In genomic region chr17:31747563-31747962, GRCm38 (mm10) we compare ENCODE assay signal across 8 mouse cellular contexts.
DNase-seq lines count a peak whose midpoint lies in the region; ATAC-seq and TF ChIP-seq lines count a peak whose summit lies in the region.
"Had no signal": no experiment of that assay in that cellular context is flagged by ENCODE, and none has a peak within 500 bp of the region (broad histone marks: within the 10 kb centered on the region; RNA-seq: fewer than 3 reads in every experiment).

No protein-coding gene starts in this region.

- no peak overlapping the region for H3K4me2 ChIP-seq in lung, embryonic 16.5 days (ENCODE audit: low read depth, low read length)
- no peak overlapping the region for H3K4me2 ChIP-seq in limb, embryonic 15.5 days
- no peak overlapping the region for H3K4me2 ChIP-seq in stomach, postnatal 0 days (replicated peaks; ENCODE audit: low read depth)

- H3K27ac ChIP-seq in lung, embryonic 16.5 days (ENCODE audit: low read length): peak overlapping the region; percentile 95
- peak overlapping the region; percentile 84 for H3K27ac ChIP-seq in limb, embryonic 15.5 days
- peak overlapping the region; percentile 81 for H3K27ac ChIP-seq in stomach, postnatal 0 days (replicated peaks)
- H3K27ac ChIP-seq: macrophage had no signal

- no peak for TF ChIP-seq EP300 in stomach, postnatal 0 days (optimal IDR thresholded peaks at IDR 0.05)

- WGBS in lung, embryonic 16.5 days: 78% methylated on average over 2 of the region's 2 CpGs
- 68% methylated on average over 2 of the region's 2 CpGs for WGBS in limb, embryonic 15.5 days
- WGBS in stomach, postnatal 0 days: 78% methylated on average over 2 of the region's 2 CpGs

- peaks cover 29% of the 10 kb centered on the region for H3K4me1 ChIP-seq in lung, embryonic 16.5 days (replicated peaks; ENCODE audit: control insufficient read depth, insufficient read depth, low read length)
- H3K4me1 ChIP-seq in limb, embryonic 15.5 days: peaks cover 25% of the 10 kb centered on the region
- peaks cover 7% of the 10 kb centered on the region for H3K4me1 ChIP-seq in stomach, postnatal 0 days (replicated peaks; ENCODE audit: control insufficient read depth, insufficient read depth)

- H3K9ac ChIP-seq in lung, embryonic 16.5 days (ENCODE audit: low read length): no peak overlapping the region
- H3K9ac ChIP-seq in limb, embryonic 15.5 days: no peak overlapping the region
- no peak overlapping the region for H3K9ac ChIP-seq in stomach, postnatal 0 days (ENCODE audit: low read length)

- H3K4me3 ChIP-seq in lung, embryonic 16.5 days (ENCODE audit: low read length): no peak overlapping the region
- no peak overlapping the region for H3K4me3 ChIP-seq in limb, embryonic 15.5 days
- no peak overlapping the region for H3K4me3 ChIP-seq in stomach, postnatal 0 days (ENCODE audit: low read depth, low read length)

- TF ChIP-seq CTCF in stomach, postnatal 0 days (IDR thresholded peaks at IDR 0.05; ENCODE audit: low read depth): no peak

- DNase-seq in lung, postnatal 14 days: no peak
- DNase-seq in kidney, adult 11 months: peak; percentile 89
- peak; percentile 62 for DNase-seq in stomach, postnatal 0 days (ENCODE audit: low spot score)
- no peak for DNase-seq in right cerebral cortex, postnatal 10 days (ENCODE audit: low spot score in 2 of 2)
- no peak for DNase-seq in adrenal gland, postnatal 4 days (ENCODE audit: low spot score in 2 of 2)

- H3K9me3 ChIP-seq in lung, embryonic 16.5 days (ENCODE audit: control insufficient read depth, low read length): no peaks in the 10 kb centered on the region
- no peaks in the 10 kb centered on the region for H3K9me3 ChIP-seq in limb, embryonic 15.5 days
- no peaks in the 10 kb centered on the region for H3K9me3 ChIP-seq in stomach, postnatal 0 days (ENCODE audit: control insufficient read depth, low read length)

- peak; percentile 24; the same call in 1 of the 2 replicates for ATAC-seq in lung, embryonic 16.5 days (ENCODE audit: low read depth)
- no peak for ATAC-seq in limb, embryonic 15.5 days (ENCODE audit: insufficient number of reproducible peaks, low FRiP score, low TSS enrichment, low read depth)
- ATAC-seq in stomach, postnatal 0 days (ENCODE audit: low FRiP score, low TSS enrichment): peak; percentile 53

- H3K27me3 ChIP-seq in lung, embryonic 16.5 days (ENCODE audit: control insufficient read depth, insufficient read depth, low read depth, low read length): no peaks in the 10 kb centered on the region
- no peaks in the 10 kb centered on the region for H3K27me3 ChIP-seq in limb, embryonic 15.5 days
- H3K27me3 ChIP-seq in stomach, postnatal 0 days (ENCODE audit: control insufficient read depth, insufficient read depth, low read length): no peaks in the 10 kb centered on the region

- no peaks in the 10 kb centered on the region for H3K36me3 ChIP-seq in lung, embryonic 16.5 days (ENCODE audit: control insufficient read depth, insufficient read depth, low read length)
- no peaks in the 10 kb centered on the region for H3K36me3 ChIP-seq in limb, embryonic 15.5 days
- no peaks in the 10 kb centered on the region for H3K36me3 ChIP-seq in stomach, postnatal 0 days (ENCODE audit: control insufficient read depth, insufficient read depth, low read length)

Comparison
In these comparisons a context has a peak if more than half of its experiments do, and no peak if none do; other contexts are left out.
1. DNase-seq: peak in kidney, adult 11 months (single experiment) and stomach, postnatal 0 days (single experiment); none in lung, postnatal 14 days (single experiment), right cerebral cortex, postnatal 10 days (0 of 2) and adrenal gland, postnatal 4 days (0 of 2).
2. Peak in every context shown above with its lines, with median percentiles within 50 percentile points of each other: H3K27ac ChIP-seq.